Mouse (Mus musculus) kidney, postnatal 10 days (tissue): ENCODE measurements around the gene Harbi1.
"Not testable (repeated sequence)": the region's sequence is repeated elsewhere in the genome, so short reads cannot be mapped to it uniquely, and the experiment has no call there.

Experiments used
- DNase-seq: peaks from one replicate; pipeline ENCODE4 v3.0.0; 2021; ENCODE audit warnings: mixed read lengths

Gene Harbi1

GRCm38 (mm10) chr2:91718276-91718675 lies 7.6 kb downstream of the Harbi1 start:
- DNase-seq = peak; percentile 21

- no peak for DNase-seq
These were observed 12.7 kb downstream of the Harbi1 start for GRCm38 (mm10) chr2:91723382-91723781.

GRCm38 (mm10) chr2:91723951-91724350 lies 13.3 kb downstream of the Harbi1 start:
- no peak for DNase-seq

- no peak for DNase-seq
These were observed 14.1 kb downstream of the Harbi1 start for GRCm38 (mm10) chr2:91724716-91725115.

- not testable (repeated sequence) for DNase-seq
These were observed 14.8 kb downstream of the Harbi1 start for GRCm38 (mm10) chr2:91725476-91725875.

GRCm38 (mm10) chr2:91727011-91727410 lies 16.4 kb downstream of the Harbi1 start:
- no peak for DNase-seq

- DNase-seq = peak; percentile 11
These were observed 18.9 kb downstream of the Harbi1 start for GRCm38 (mm10) chr2:91729571-91729970.

GRCm38 (mm10) chr2:91729971-91730821 lies 19.5 kb downstream of the Harbi1 start, which contains the start of gene Ambra1:
TSS of gene Ambra1 (plus strand) at chr2:91730134.
- peak; percentile 89 for DNase-seq

- DNase-seq = no peak
These were observed 24.6 kb downstream of the Harbi1 start for GRCm38 (mm10) chr2:91735221-91735620.

- DNase-seq = no peak
These were observed 28.9 kb downstream of the Harbi1 start for GRCm38 (mm10) chr2:91739586-91739985.

- no peak for DNase-seq
These were observed 34.0 kb downstream of the Harbi1 start for GRCm38 (mm10) chr2:91744686-91745085.

- peak; percentile 63 for DNase-seq
These were observed 39.2 kb downstream of the Harbi1 start for GRCm38 (mm10) chr2:91749811-91750261.
